Mouse (Mus musculus) C2C12 (cell line): ENCODE measurements around the gene Ltbp4. TPM values are rescaled to one million over a fixed set of nuclear protein-coding genes. Genes with fewer than 3 reads are reported as not detected.
A peak's percentile ranks its signal among the peaks of the same experiment; 100 is the strongest.

ENCODE experiments used
- H3K27me3 ChIP-seq: one replicate; pipeline ENCODE4 v1.6.1; 2011; ENCODE audit not compliant: control insufficient read depth, insufficient read depth, insufficient read length
- H3K36me3 ChIP-seq: one replicate; pipeline ENCODE4 v1.6.1; 2011; ENCODE audit not compliant: control insufficient read depth, insufficient read depth
- H3K4me3 ChIP-seq: one replicate; pipeline ENCODE4 v1.5.1; 2011; ENCODE audit warnings: mild to moderate bottlenecking, control low read depth; ENCODE audit not compliant: poor library complexity, insufficient read depth, severe bottlenecking
- H3K79me2 ChIP-seq: one replicate; pipeline ENCODE4 v1.6.1; 2011; ENCODE audit not compliant: control insufficient read depth, insufficient read depth
- H3K79me3 ChIP-seq: one replicate; pipeline ENCODE4 v1.6.1; 2011; ENCODE audit warnings: low read depth, control low read depth
- H3ac ChIP-seq: one replicate; pipeline ENCODE3; 2011; ENCODE audit warnings: low read depth; ENCODE audit not compliant: control insufficient read depth, insufficient read length
- CEBPB ChIP-seq: IDR thresholded peaks from one replicate; pipeline ENCODE4 v1.6.1; 2011; ENCODE audit warnings: low read depth, mild to moderate bottlenecking, control low read depth, moderate library complexity
- CTCF ChIP-seq: IDR thresholded peaks from one replicate; pipeline ENCODE4 v1.5.1; 2011; ENCODE audit not compliant: control insufficient read depth, insufficient read depth, insufficient read length
- FOSL1 ChIP-seq: IDR thresholded peaks from one replicate; pipeline ENCODE4 v1.8.0; 2011; ENCODE audit warnings: mild to moderate bottlenecking, low read length; ENCODE audit not compliant: poor library complexity, insufficient read depth, severe bottlenecking
- MAX ChIP-seq: IDR thresholded peaks from one replicate; pipeline ENCODE4 v1.6.1; 2011; ENCODE audit warnings: mild to moderate bottlenecking, control low read depth
- MYOD1 ChIP-seq: IDR thresholded peaks from one replicate; pipeline ENCODE4 v1.6.1; 2011; ENCODE audit warnings: low read depth; ENCODE audit not compliant: control insufficient read depth, insufficient read length
- MYOG ChIP-seq: IDR thresholded peaks from one replicate; pipeline ENCODE4 v1.6.1; 2011; ENCODE audit not compliant: control insufficient read depth, insufficient read length; ENCODE audit errors: extremely low read depth
- USF1 ChIP-seq: IDR thresholded peaks from one replicate; pipeline ENCODE4 v1.6.1; 2011; ENCODE audit warnings: low read depth, mild to moderate bottlenecking, control low read depth, moderate library complexity
- polyA plus RNA-seq: library from polyadenylated mRNA; unstranded; fragments of >200 nt; fragmentation: generic; extraction: Trizol; gene quantifications from one replicate; pipeline ENCODE4 v1.2.1, GENCODE M21; 2012; ENCODE audit warnings: missing spikeins

Ltbp4 gene
- polyA plus RNA-seq, 1 experiment, result 22.9 TPM

DNA sequence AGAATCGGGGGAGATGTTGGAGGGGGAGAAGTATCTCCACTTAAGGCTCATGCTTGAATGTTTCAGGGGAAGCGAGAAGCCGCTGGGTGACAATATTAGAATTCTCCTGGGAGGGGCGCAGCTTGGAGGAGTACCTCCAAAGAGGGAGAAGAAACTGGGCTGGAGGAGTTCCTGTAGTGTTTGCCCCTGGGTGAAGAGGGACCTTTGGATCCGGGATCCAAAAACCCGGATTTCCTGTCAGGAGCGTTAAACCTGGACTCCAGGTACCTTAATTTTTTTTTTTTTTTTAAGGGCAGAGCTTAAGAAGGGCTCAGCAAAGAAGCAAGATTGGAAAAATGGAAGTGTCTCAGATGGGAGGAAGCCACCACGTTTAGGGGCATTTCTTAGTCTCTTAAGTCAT is 5.6 kb downstream of the Ltbp4 start:
- Histone ChIP-seq H3K79me2 (no peaks in the 10 kb centered on the region), H3K36me3 (no peaks in the 10 kb centered on the region), H3K27me3 (no peaks in the 10 kb centered on the region), H3K79me3 (no peaks in the 10 kb centered on the region), H3ac (peak overlapping the region; percentile 67), H3K4me3 (peak overlapping the region; percentile 15)
- TF ChIP-seq USF1 (no peak), MYOD1 (no peak), CTCF (no peak), CEBPB (no peak), MYOG (no peak), FOSL1 (no peak), MAX (no peak)

DNA sequence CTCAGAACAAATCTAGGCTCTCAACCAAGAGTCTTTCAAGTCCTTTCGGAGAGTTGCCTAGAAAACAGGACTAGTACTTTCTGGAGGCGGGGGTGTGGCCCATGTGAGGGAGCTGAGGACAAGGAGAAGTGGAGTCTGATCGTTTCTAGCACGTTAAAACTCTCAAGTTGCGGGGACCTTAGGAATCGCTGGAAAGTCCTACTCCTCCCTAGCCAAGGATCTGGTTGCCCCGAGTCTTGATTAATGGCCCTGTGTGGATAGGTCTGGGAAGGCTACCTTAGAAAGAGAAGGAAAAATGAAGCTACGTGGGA is 6.0 kb downstream of the Ltbp4 start:
- TF ChIP-seq FOSL1, result no peak
- no peak for TF ChIP-seq MAX
- no peak for TF ChIP-seq USF1
- no peak for TF ChIP-seq CTCF
- no peak for TF ChIP-seq MYOD1
- no peak for TF ChIP-seq MYOG
- TF ChIP-seq CEBPB, result no peak
- Histone ChIP-seq H3K79me2 (no peaks in the 10 kb centered on the region), H3ac (peak overlapping the region; percentile 48), H3K36me3 (no peaks in the 10 kb centered on the region), H3K27me3 (no peaks in the 10 kb centered on the region), H3K4me3 (peak overlapping the region; percentile 15), H3K79me3 (no peaks in the 10 kb centered on the region)

DNA sequence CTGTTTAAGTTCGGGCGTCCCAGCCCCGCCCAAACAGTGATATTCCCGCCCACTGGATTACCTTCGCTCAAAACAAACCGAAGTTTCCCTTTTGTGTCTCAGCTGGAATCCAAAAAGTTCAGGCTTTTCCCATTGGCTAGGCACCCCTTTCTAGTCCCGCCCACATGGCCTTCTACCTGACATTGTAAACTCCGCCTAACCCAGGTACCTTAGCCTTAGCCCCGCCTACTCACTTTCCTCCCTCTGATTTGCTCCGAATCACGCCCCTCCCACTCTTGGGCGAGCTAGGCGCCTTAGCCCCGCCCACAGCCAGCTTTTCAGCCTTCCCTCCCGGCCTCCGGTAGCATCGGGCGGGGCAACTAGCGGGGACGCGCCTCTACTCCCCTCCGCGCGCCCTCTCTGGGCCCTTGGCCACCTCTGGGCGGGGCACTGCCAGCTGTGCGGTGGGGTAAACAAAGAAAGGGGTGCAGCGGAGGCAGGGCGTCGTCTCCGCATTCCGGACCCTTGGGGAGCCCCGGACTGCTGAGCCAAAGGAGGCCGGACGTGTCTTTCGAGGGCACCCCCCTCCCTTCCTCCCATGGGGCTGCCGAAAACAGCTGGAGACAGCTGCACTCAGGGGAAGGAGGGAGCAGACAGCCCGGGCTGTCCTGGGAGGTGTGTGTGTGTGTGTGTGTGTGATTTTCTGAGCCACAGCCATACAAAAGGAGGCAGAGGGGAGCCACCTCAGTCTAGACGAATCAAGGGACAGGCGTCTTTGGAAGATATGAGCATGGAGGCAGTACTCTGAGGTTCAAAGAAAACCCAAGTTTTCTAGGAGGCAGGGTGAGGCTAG is 6.6 kb downstream of the Ltbp4 start:
- Histone ChIP-seq H3K4me3 (peak overlapping the region; percentile 28), H3ac (peak overlapping the region; percentile 2), H3K36me3 (no peaks in the 10 kb centered on the region), H3K79me2 (no peaks in the 10 kb centered on the region), H3K79me3 (no peaks in the 10 kb centered on the region), H3K27me3 (no peaks in the 10 kb centered on the region)
- TF ChIP-seq CEBPB (no peak), MYOD1 (peak; percentile 91)

DNA sequence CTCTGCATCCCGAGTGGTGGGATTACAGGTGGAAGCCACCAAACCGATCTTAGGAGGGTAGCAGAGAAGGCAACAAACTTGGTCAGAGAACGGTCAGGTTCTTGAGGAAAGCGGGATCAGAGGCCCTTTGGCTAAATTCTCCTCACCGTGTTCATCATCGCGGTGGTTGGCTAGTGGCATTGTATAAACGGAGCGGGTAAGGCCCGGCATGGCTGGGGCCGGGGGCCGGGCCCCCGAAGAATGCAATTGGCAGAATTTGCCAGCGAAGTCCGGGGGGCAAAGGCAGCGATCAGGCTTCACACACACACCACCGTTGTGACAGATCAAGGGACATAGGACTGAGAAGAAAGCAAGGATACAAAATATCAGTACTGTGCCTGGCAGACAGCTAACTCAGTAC is 7.5 kb downstream of the Ltbp4 start:
- H3K36me3 ChIP-seq, result no peaks in the 10 kb centered on the region
- no peak overlapping the region for H3K4me3 ChIP-seq
- H3K79me3 ChIP-seq, result no peaks in the 10 kb centered on the region
- no peaks in the 10 kb centered on the region for H3K27me3 ChIP-seq
- no peaks in the 10 kb centered on the region for H3K79me2 ChIP-seq
- H3ac ChIP-seq, result no peak overlapping the region
- TF ChIP-seq USF1 (no peak), MAX (no peak), FOSL1 (no peak), MYOG (no peak), MYOD1 (no peak), CTCF (no peak), CEBPB (no peak)

DNA sequence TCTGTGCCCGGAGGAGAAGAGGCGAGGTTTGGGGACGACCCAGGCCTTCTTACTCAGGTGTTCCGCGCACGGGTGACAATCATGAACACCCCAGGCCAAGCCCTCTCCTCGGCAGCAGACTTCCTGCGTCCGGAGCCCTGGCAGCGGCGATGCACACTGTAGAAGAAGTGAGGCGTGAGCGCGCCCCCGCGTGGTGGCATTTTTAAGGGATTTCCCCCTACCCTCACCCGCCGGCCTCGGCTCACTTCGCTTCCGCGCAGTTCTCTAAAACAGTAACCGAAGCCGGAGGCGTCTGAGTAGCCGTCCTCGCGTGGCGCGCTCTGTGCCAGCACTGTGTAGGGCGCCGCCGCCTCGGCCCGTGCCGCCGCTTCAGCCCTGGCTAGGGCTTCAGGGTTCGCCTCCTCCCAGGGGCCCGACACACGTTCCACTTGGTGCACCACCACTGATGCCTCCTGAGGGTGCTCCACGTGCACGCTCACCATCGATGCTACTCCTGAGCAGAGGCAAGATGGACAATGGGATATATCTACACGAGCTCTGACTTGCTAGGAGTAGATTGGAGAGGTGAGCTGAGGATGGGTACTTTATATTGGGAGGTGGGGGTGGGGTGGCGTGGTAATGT is 8.1 kb downstream of the Ltbp4 start:
- TF ChIP-seq CTCF (peak; percentile 72), FOSL1 (no peak)
- no peaks in the 10 kb centered on the region for H3K27me3 ChIP-seq
- H3K36me3 ChIP-seq, result no peaks in the 10 kb centered on the region
- peak overlapping the region; percentile 32 for H3ac ChIP-seq
- no peak overlapping the region for H3K4me3 ChIP-seq
- no peaks in the 10 kb centered on the region for H3K79me3 ChIP-seq
- H3K79me2 ChIP-seq, result no peaks in the 10 kb centered on the region

DNA sequence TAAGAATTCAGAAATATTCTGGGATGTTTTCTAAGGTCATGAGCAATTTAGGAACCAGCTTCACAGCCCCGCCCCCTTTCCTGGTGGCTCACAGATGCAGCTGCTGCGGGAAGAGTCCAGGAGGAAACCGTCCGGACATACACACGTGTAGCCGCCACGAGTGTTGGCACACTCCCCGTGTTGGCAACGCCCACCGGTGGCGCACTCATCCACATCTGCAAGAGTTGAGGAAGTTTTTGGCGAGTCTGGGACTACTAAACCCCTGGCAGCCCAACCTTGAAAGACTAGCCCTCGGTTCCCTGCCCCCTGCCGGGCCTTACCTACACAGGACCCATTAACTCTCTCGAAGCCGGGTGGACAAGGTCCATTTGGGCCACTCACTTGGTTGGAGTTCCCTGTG is 8.8 kb downstream of the Ltbp4 start:
- Histone ChIP-seq H3K4me3 (no peak overlapping the region), H3K36me3 (no peaks in the 10 kb centered on the region), H3K27me3 (no peaks in the 10 kb centered on the region)

More for the DNA sequence above, 8.8 kb downstream of the Ltbp4 start:
- TF ChIP-seq USF1, result no peak
- TF ChIP-seq FOSL1, result no peak
- TF ChIP-seq CTCF, result no peak
- no peak for TF ChIP-seq MAX
- no peak for TF ChIP-seq MYOG
- no peak for TF ChIP-seq CEBPB
- TF ChIP-seq MYOD1, result no peak
- Histone ChIP-seq H3K79me2 (no peaks in the 10 kb centered on the region), H3K79me3 (no peaks in the 10 kb centered on the region), H3ac (no peak overlapping the region)
